Mouse (Mus musculus) brain, embryonic 18.5 days (tissue): ENCODE data around the gene Slc27a2.
"Not testable (repeated sequence)": the region's sequence is repeated elsewhere in the genome, so short reads cannot be mapped to it uniquely, and the experiment has no call there.

Experiments used
- DNase-seq: peaks from one replicate; pipeline ENCODE4 v3.0.0-alpha.2; 2012; ENCODE audit warnings: low read depth, low spot score

The Slc27a2 gene

DNA sequence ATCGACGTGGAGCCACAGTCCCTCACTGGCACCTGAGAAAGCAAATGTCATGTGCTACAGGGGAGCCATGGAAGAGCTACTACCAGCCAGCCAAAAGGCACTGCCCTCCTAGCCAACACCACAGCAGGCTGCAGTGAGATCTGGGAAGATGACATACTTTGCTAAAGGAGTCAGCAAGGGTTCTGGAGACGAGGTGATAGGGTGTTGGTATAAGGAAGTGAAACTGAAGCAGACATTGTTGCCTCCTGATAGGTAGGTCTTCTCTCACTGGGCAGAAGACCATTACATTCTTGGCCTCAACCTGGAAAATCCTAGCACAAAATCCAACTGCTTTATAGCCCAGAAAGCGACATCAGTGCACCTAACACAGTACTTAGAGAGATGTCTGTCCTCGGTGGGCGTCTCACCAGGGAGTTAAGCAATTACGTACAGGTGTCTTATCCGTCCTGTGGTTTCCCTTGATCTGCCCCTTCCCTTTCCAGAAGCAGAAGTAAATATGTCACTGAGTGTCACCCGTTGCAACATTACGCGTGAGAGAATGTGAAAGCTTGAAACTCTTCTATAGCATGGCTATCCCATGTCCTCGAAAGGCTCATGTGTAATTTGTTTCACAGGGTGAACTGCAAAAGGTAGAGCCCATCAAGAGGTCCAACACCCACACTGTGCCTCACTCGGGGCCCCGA is 49.9 kb downstream of the Slc27a2 start:
- DNase-seq, result no peak

DNA sequence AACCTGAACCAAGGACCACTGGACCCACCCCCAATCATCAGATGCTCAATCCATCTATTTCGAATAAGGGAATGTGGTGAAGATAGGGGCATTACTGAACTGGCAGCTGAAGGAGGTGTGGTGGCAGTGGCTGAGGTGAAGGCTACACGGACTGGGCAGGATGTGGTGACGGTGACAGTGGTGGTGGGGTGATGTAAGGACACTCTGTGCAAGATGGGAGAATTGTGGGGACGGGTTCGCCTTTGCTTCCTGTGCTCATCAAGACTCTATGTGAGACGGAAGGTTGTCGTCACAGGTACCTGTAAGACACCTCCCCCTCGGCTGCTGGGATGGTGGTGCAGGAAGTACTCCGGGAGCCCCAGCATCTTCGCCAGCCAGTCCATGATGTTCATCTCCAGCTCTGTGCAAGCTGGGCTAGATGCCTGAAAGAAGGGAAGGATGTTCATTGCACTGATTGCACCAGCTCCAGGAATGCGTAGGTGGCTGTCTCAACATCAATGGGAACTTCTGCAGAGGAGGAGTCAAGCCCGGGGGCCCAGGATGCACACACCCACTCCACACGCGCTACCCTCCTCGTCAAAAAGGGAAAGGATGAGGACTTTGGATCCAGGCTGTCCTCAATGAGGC is 54.0 kb downstream of the Slc27a2 start:
- no peak for DNase-seq

DNA sequence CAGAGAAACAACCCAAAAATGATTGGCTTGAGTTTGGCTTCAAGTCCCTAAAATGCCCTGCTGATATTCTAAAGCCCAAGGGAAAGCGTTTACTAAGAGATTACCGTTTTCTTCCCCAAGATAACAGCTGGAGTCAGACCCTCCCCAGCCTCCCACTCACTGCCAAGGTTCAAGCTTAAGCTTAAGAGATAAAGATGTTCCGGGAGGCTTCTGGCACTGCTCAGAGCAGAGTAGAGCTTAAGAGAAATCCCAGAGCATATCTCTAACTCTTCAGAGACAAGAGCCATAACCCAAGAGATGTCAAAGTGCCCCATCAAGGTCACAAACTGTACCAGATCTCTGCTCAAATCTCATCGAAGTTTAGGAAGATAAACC is 54.5 kb downstream of the Slc27a2 start:
- no peak for DNase-seq

- no peak for DNase-seq
These were observed 55.5 kb downstream of the Slc27a2 start for GRCm38 (mm10) chr2:126607553-126608203.

DNA sequence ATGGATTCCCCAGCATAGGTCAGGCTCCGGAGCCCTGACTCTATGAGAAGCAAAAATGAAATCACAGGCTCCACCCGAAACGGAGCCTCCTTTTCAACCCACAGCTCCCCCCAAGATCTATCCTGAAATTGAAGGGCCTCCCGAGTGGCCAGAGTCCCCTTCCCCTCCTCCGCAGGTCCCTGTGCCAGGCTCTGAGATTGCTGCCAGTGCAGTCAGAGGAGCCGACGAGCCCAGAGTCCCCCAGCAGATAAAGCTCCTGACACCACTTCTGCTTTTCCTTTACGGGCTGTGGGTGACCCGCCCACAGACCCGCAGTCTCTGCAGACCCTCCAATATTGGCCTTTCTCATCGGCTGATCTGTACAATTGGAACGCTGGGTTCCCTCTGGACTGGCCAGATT is 57.4 kb downstream of the Slc27a2 start:
- not testable (repeated sequence) for DNase-seq

DNA sequence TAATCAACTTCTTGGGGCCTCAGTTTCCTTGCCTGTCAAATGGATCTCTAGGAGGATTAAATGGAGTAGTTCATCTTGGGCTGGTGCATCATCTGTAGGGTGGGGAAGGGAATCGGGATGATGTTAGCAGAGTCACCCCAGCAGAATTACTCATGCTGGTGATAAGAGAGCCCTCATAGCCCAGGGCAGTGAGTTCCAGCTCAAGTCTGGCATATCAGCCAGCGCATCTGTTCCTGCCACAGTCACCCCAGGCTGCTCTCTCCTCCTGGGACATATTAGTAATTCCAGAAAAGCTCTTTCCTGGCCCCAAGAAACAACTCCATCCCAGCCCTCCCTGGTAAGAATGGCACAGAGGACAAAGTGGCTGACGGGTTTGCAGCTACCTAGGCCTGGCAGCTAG is 63.1 kb downstream of the Slc27a2 start:
- no peak for DNase-seq

GRCm38 (mm10) chr2:126618470-126619179 is 66.4 kb downstream of the Slc27a2 start:
- no peak for DNase-seq

- DNase-seq, result no peak
These were observed 67.1 kb downstream of the Slc27a2 start, which contains the start of gene Hdc for GRCm38 (mm10) chr2:126619249-126619704. Gene Hdc, minus strand, starts transcription at chr2:126619299.

- no peak for DNase-seq
These were observed 70.2 kb downstream of the Slc27a2 start for GRCm38 (mm10) chr2:126622455-126622854.

DNA sequence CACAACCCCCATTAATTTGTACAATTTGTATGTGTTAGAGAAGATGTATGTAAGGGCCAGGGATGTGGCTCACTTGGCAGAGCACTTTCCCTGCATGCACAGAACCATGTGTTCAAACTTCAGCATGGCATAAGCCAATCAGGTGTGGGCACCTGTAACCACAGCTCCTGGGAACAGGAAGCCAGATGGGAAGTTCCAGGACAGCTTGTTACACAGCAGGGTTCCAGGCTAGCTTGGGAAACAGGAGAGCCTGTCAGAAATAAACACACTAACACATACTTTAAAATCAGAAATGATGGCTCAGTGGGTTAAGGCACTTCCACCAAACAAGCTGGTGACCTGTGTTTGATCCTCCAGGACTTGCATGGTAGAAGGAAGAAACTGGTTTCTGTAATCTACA is 70.9 kb downstream of the Slc27a2 start:
- DNase-seq, result no peak

DNA sequence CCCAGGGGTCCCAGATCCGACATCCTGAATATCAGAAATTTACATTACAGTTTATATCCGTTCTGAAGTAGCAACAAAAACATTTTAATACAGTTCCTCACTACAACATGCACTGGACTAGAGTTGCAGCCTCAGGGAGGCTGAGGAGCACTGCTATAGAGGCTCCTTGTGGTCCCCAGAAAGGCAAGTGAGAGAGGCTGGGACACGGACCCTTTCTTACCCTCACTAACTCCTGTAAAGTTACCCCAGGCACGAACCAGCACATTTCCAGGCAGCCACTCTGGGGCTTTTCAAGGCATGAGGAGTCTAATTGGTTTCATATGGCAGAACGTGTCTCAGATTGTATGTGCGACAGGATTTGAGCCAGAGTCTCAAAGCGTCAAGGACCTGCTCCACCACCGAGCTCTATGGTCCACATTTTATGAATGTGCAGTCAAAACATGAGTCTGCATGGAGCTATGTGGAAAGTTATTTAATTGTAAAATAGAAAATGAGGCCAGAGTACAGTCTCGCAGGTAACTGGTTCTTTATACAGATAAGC is 76.3 kb downstream of the Slc27a2 start:
- no peak for DNase-seq

DNA sequence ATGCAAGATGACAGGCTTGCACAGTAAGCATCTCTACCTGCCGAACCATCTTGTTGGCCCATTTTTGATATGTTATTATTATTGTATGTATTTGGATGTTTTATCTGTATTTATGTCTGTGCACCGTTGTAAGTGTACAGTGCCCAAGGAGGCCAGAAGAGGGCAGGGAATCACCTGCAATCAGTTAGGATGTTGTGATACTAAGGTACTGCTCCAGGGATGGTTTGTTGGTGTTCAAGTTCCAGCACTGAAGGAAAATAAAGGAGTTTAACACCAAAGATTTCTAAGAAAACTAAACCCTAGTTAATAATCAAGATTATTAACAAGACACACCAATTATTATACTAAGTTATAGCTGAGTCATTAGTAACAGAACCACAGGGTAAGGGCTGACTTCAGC is 81.0 kb downstream of the Slc27a2 start:
- DNase-seq, result no peak

- DNase-seq, result no peak
These were observed 84.0 kb downstream of the Slc27a2 start for GRCm38 (mm10) chr2:126635939-126636823.
